Mouse (Mus musculus) cortical plate, adult 2 months (tissue): ENCODE measurements around the gene Plau.

Experiments
- CTCF ChIP-seq: fragments of 200-500 bp; IDR thresholded peaks from 2 replicates; pipeline ENCODE4 v1.5.1; 2011; ENCODE audit warnings: mild to moderate bottlenecking, control low read depth, low read length; ENCODE audit not compliant: insufficient read depth; ENCODE audit errors: extremely low read depth
- POLR2A ChIP-seq: fragments of 200-500 bp; IDR thresholded peaks from 2 replicates; pipeline ENCODE4 v1.6.1; 2011; ENCODE audit warnings: mild to moderate bottlenecking, low read length, control low read depth; ENCODE audit not compliant: insufficient read depth; ENCODE audit errors: extremely low read depth

DNA sequence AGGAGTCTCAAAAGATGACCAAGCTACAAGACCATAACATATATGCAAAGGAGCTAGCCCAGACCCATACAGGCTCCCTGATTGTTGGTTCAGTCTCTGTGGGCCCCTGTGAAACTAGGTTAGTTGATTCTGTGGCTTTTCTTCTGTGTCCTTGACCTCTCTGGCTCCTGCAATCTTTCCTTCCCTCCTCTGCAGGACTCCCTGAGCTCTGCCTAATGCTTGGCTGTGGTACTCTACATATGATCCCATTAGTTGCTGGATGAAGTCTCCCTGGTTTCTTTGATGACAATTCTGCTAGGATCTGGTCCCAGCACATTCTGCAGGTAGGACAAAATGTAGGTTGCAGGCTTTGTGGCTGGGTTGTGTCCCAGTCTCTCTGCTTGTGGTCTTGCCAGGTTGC lies 15.3 kb downstream of the Plau start:
- no peak for TF ChIP-seq POLR2A
- TF ChIP-seq CTCF = no peak
